Mouse (Mus musculus) neural tube, embryonic 11.5 days (tissue): ENCODE data around the gene Vps45. TPM values are rescaled to one million over a fixed set of nuclear protein-coding genes. Genes with fewer than 3 reads are reported as not detected.
A peak's percentile ranks its signal among the peaks of the same experiment; 100 is the strongest.

Source experiments
- ATAC-seq: fragments of 200-750 bp; cut with Nextera tagmentation; 2 replicates; pipeline ENCODE4 v1.8.0; 2017; ENCODE audit warnings: moderate number of reproducible peaks, mild to moderate bottlenecking, moderate TSS enrichment, moderate library complexity; ENCODE audit not compliant: insufficient read depth, low FRiP score, low TSS enrichment
- DNase-seq: peaks from one replicate; pipeline ENCODE4 v3.0.0-alpha.2; 2015; ENCODE audit warnings: low spot score
- H3K27ac ChIP-seq: fragments of 300-500 bp; sonication (generic); 2 replicates; pipeline ENCODE4 v1.5.1; 2014; ENCODE audit warnings: low read depth, mild to moderate bottlenecking, low read length
- H3K27me3 ChIP-seq: fragments of 300-500 bp; sonication (generic); 2 replicates; pipeline ENCODE4 v1.6.1; 2014; ENCODE audit warnings: mild to moderate bottlenecking, low read length, mixed read lengths; ENCODE audit not compliant: control insufficient read depth, insufficient read depth
- H3K36me3 ChIP-seq: fragments of 300-500 bp; sonication (generic); 2 replicates; pipeline ENCODE4 v1.6.1; 2014; ENCODE audit warnings: mild to moderate bottlenecking, low read length, moderate library complexity, mixed read lengths; ENCODE audit not compliant: control insufficient read depth, insufficient read depth
- H3K4me1 ChIP-seq: fragments of 300-500 bp; sonication (generic); 2 replicates; pipeline ENCODE4 v1.6.1; 2014; ENCODE audit warnings: low read length, mixed read lengths; ENCODE audit not compliant: control insufficient read depth, insufficient read depth
- H3K4me2 ChIP-seq: fragments of 300-500 bp; sonication (generic); 2 replicates; pipeline ENCODE4 v1.6.1; 2014; ENCODE audit warnings: low read depth, mild to moderate bottlenecking, moderate library complexity
- H3K4me3 ChIP-seq: fragments of 300-500 bp; sonication (generic); 2 replicates; pipeline ENCODE4 v1.5.1; 2014; ENCODE audit warnings: low read depth, low read length
- H3K9ac ChIP-seq: fragments of 300-500 bp; sonication (generic); 2 replicates; pipeline ENCODE4 v1.6.1; 2014; ENCODE audit warnings: mild to moderate bottlenecking, low read length
- H3K9me3 ChIP-seq: fragments of 300-500 bp; sonication (generic); 2 replicates; pipeline ENCODE4 v1.6.1; 2016; ENCODE audit warnings: low read length; ENCODE audit not compliant: control insufficient read depth
- WGBS: fragments of 180-500 bp; shearing (Covaris S2); extraction: QIAGEN DNeasy Blood & Tissue Kit; methylation state at CpG from one replicate; pipeline ENCODE4 v1.1.7; 2014; 5-methylcytosine and 5-hydroxymethylcytosine counted together
- polyA plus RNA-seq: library from polyadenylated mRNA; unstranded; fragments of >200 nt; fragmentation: Nextera tagmentation; extraction: Ambion mirVana; gene quantifications from 2 replicates; pipeline ENCODE4 v1.2.1, GENCODE M21; 2014

The Vps45 gene
- polyA plus RNA-seq, 1 experiment from 2014 or later = 31.0 TPM

GRCm38 (mm10) chr3:96082714-96083508, 24.6 kb upstream of the Vps45 start:
- H3K4me2 ChIP-seq = no peak overlapping the region
- DNase-seq (no peak), ATAC-seq (no peak)
- 74% methylated on average over 15 of the region's 15 CpGs for WGBS
- no peak overlapping the region for H3K4me3 ChIP-seq
- no peaks in the 10 kb centered on the region for H3K27me3 ChIP-seq
- H3K36me3 ChIP-seq = no peaks in the 10 kb centered on the region
- no peak overlapping the region for H3K27ac ChIP-seq
- no peaks in the 10 kb centered on the region for H3K9me3 ChIP-seq
- H3K4me1 ChIP-seq = no peaks in the 10 kb centered on the region
- no peak overlapping the region for H3K9ac ChIP-seq

GRCm38 (mm10) chr3:96082100-96082499, 23.8 kb upstream of the Vps45 start:
- Histone ChIP-seq H3K36me3 (no peaks in the 10 kb centered on the region), H3K27ac (no peak overlapping the region), H3K9ac (no peak overlapping the region), H3K9me3 (no peaks in the 10 kb centered on the region), H3K4me3 (no peak overlapping the region), H3K27me3 (no peaks in the 10 kb centered on the region), H3K4me1 (no peaks in the 10 kb centered on the region), H3K4me2 (no peak overlapping the region)
- no peak for ATAC-seq
- DNase-seq = no peak
- WGBS = 85% methylated on average over 2 of the region's 2 CpGs

GRCm38 (mm10) chr3:96081650-96082049, 23.4 kb upstream of the Vps45 start:
- ATAC-seq (no peak), DNase-seq (no peak)
- Histone ChIP-seq H3K4me2 (no peak overlapping the region), H3K27ac (no peak overlapping the region), H3K9me3 (no peaks in the 10 kb centered on the region), H3K36me3 (no peaks in the 10 kb centered on the region), H3K9ac (no peak overlapping the region), H3K4me1 (no peaks in the 10 kb centered on the region), H3K4me3 (no peak overlapping the region), H3K27me3 (no peaks in the 10 kb centered on the region)
- 86% methylated on average over 4 of the region's 4 CpGs for WGBS

GRCm38 (mm10) chr3:96081006-96081405, 22.7 kb upstream of the Vps45 start:
- Histone ChIP-seq H3K27ac (no peak overlapping the region), H3K27me3 (no peaks in the 10 kb centered on the region), H3K36me3 (no peaks in the 10 kb centered on the region), H3K4me1 (no peaks in the 10 kb centered on the region), H3K9me3 (no peaks in the 10 kb centered on the region), H3K4me2 (no peak overlapping the region), H3K4me3 (no peak overlapping the region), H3K9ac (no peak overlapping the region)
- ATAC-seq = no peak
- WGBS = 58% methylated on average over 1 of the region's 1 CpGs
- DNase-seq = peak; percentile 35

GRCm38 (mm10) chr3:96078711-96079110, 20.4 kb upstream of the Vps45 start:
- ATAC-seq (no peak), DNase-seq (no peak)
- H3K9me3 ChIP-seq = no peaks in the 10 kb centered on the region
- no peak overlapping the region for H3K4me3 ChIP-seq
- no peak overlapping the region for H3K27ac ChIP-seq
- H3K36me3 ChIP-seq = no peaks in the 10 kb centered on the region
- no peak overlapping the region for H3K4me2 ChIP-seq
- no peaks in the 10 kb centered on the region for H3K4me1 ChIP-seq
- H3K9ac ChIP-seq = no peak overlapping the region
- WGBS = 67% methylated on average over 3 of the region's 3 CpGs
- H3K27me3 ChIP-seq = no peaks in the 10 kb centered on the region

GRCm38 (mm10) chr3:96078066-96078465, 19.8 kb upstream of the Vps45 start:
- no peak overlapping the region for H3K4me2 ChIP-seq
- H3K27ac ChIP-seq = no peak overlapping the region
- no peak for DNase-seq
- H3K9me3 ChIP-seq = no peaks in the 10 kb centered on the region
- H3K27me3 ChIP-seq = no peaks in the 10 kb centered on the region
- H3K36me3 ChIP-seq = no peaks in the 10 kb centered on the region
- ATAC-seq = no peak
- 78% methylated on average over 6 of the region's 6 CpGs for WGBS
- H3K4me3 ChIP-seq = no peak overlapping the region
- no peaks in the 10 kb centered on the region for H3K4me1 ChIP-seq
- H3K9ac ChIP-seq = no peak overlapping the region

GRCm38 (mm10) chr3:96072921-96073486, 14.7 kb upstream of the Vps45 start:
- H3K36me3 ChIP-seq = no peaks in the 10 kb centered on the region
- no peaks in the 10 kb centered on the region for H3K27me3 ChIP-seq
- no peak overlapping the region for H3K27ac ChIP-seq
- no peaks in the 10 kb centered on the region for H3K4me1 ChIP-seq
- H3K9me3 ChIP-seq = no peaks in the 10 kb centered on the region
- WGBS = 71% methylated on average over 12 of the region's 12 CpGs
- no peak overlapping the region for H3K4me2 ChIP-seq
- DNase-seq = no peak
- H3K4me3 ChIP-seq = no peak overlapping the region
- no peak overlapping the region for H3K9ac ChIP-seq
- no peak for ATAC-seq

GRCm38 (mm10) chr3:96070241-96070640, 12.0 kb upstream of the Vps45 start:
- Histone ChIP-seq H3K27me3 (no peaks in the 10 kb centered on the region), H3K4me3 (no peak overlapping the region), H3K9ac (no peak overlapping the region), H3K36me3 (no peaks in the 10 kb centered on the region), H3K4me1 (no peaks in the 10 kb centered on the region), H3K27ac (no peak overlapping the region), H3K4me2 (no peak overlapping the region), H3K9me3 (no peaks in the 10 kb centered on the region)
- DNase-seq (no peak), ATAC-seq (no peak)
- WGBS = 82% methylated on average over 4 of the region's 4 CpGs

GRCm38 (mm10) chr3:96069542-96069941, 11.3 kb upstream of the Vps45 start:
- no peaks in the 10 kb centered on the region for H3K9me3 ChIP-seq
- no peak overlapping the region for H3K9ac ChIP-seq
- no peak overlapping the region for H3K4me2 ChIP-seq
- WGBS = 58% methylated on average over 1 of the region's 1 CpGs
- no peak overlapping the region for H3K4me3 ChIP-seq
- no peak for ATAC-seq
- H3K4me1 ChIP-seq = no peaks in the 10 kb centered on the region
- H3K27ac ChIP-seq = no peak overlapping the region
- no peaks in the 10 kb centered on the region for H3K36me3 ChIP-seq
- DNase-seq = no peak
- no peaks in the 10 kb centered on the region for H3K27me3 ChIP-seq
